Mouse (Mus musculus) ES-Bruce4 (cell line): ENCODE data around the gene Kif26b. TPM values are rescaled to one million over a fixed set of nuclear protein-coding genes. Genes with fewer than 3 reads are reported as not detected.

ENCODE experiments used
- H3K27ac ChIP-seq: 2 replicates; pipeline ENCODE4 v1.5.1; 2012; ENCODE audit warnings: low read length, inconsistent platforms; ENCODE audit not compliant: insufficient read depth
- H3K27me3 ChIP-seq: 2 replicates; pipeline ENCODE4 v1.6.1; 2012; ENCODE audit warnings: mild to moderate bottlenecking, low read length, inconsistent platforms; ENCODE audit not compliant: control insufficient read depth, poor library complexity, insufficient read depth, severe bottlenecking
- H3K36me3 ChIP-seq: 2 replicates; pipeline ENCODE4 v1.6.1; 2012; ENCODE audit warnings: inconsistent platforms, mild to moderate bottlenecking, low read length, moderate library complexity; ENCODE audit not compliant: control insufficient read depth, poor library complexity, insufficient read depth, severe bottlenecking
- H3K4me1 ChIP-seq: one replicate; pipeline ENCODE4 v1.8.1; 2011; ENCODE audit warnings: low read length; ENCODE audit not compliant: control insufficient read depth, insufficient read depth
- H3K4me3 ChIP-seq: 2 replicates; pipeline ENCODE4 v1.5.1; 2011; ENCODE audit warnings: low read depth, mild to moderate bottlenecking, low read length
- H3K9ac ChIP-seq: 2 replicates; pipeline ENCODE4 v1.6.1; 2012; ENCODE audit warnings: low read depth, mild to moderate bottlenecking, inconsistent platforms; ENCODE audit not compliant: poor library complexity, severe bottlenecking
- H3K9me3 ChIP-seq: replicated peaks from 2 replicates; pipeline ENCODE4 v1.6.1; 2012; ENCODE audit warnings: mild to moderate bottlenecking, low read length, inconsistent platforms; ENCODE audit not compliant: control insufficient read depth, poor library complexity, insufficient read depth, severe bottlenecking
- CTCF ChIP-seq: IDR thresholded peaks from one replicate; pipeline ENCODE4 v1.8.1; 2011; ENCODE audit warnings: low read depth, low read length
- EP300 ChIP-seq: IDR thresholded peaks from 2 replicates; pipeline ENCODE4 v1.6.1; 2011; ENCODE audit warnings: low read depth, low read length; ENCODE audit not compliant: insufficient read depth
- POLR2A ChIP-seq: IDR thresholded peaks from one replicate; pipeline ENCODE4 v1.8.1; 2011; ENCODE audit warnings: low read length; ENCODE audit not compliant: insufficient read depth
- polyA plus RNA-seq: library from polyadenylated mRNA; stranded (reverse); fragments of >200 nt; gene quantifications from 2 replicates; pipeline ENCODE4 v1.2.4, GENCODE M21; 2011; ENCODE audit warnings: low read depth; ENCODE audit not compliant: missing spikeins, insufficient read depth, insufficient read length

The Kif26b gene
- polyA plus RNA-seq, 1 experiment = 0.31 TPM

- H3K4me3 ChIP-seq = no peak overlapping the region
- no peak overlapping the region for H3K9ac ChIP-seq
- TF ChIP-seq POLR2A = no peak
- no peak for TF ChIP-seq EP300
- no peak for TF ChIP-seq CTCF
- no peaks in the 10 kb centered on the region for H3K4me1 ChIP-seq
- H3K27ac ChIP-seq = no peak overlapping the region
- H3K27me3 ChIP-seq = no peaks in the 10 kb centered on the region
- H3K36me3 ChIP-seq = no peaks in the 10 kb centered on the region
- no peaks in the 10 kb centered on the region for H3K9me3 ChIP-seq
Observed at GRCm38 (mm10) chr1:178700102-178700501, 171.2 kb downstream of the Kif26b start.

- Histone ChIP-seq H3K36me3 (no peaks in the 10 kb centered on the region), H3K4me1 (no peaks in the 10 kb centered on the region), H3K27me3 (no peaks in the 10 kb centered on the region), H3K4me3 (no peak overlapping the region), H3K9me3 (no peaks in the 10 kb centered on the region), H3K27ac (no peak overlapping the region), H3K9ac (no peak overlapping the region)
- TF ChIP-seq EP300 = no peak
Observed at GRCm38 (mm10) chr1:178703496-178703895, 174.6 kb downstream of the Kif26b start.

GRCm38 (mm10) chr1:178707925-178708351 lies 179.0 kb downstream of the Kif26b start:
- H3K9me3 ChIP-seq = no peaks in the 10 kb centered on the region

GRCm38 (mm10) chr1:178708356-178708755 lies 179.4 kb downstream of the Kif26b start:
- Histone ChIP-seq H3K27me3 (no peaks in the 10 kb centered on the region), H3K27ac (no peak overlapping the region), H3K36me3 (no peaks in the 10 kb centered on the region), H3K9ac (no peak overlapping the region), H3K4me1 (no peaks in the 10 kb centered on the region), H3K4me3 (no peak overlapping the region), H3K9me3 (no peaks in the 10 kb centered on the region)
- TF ChIP-seq POLR2A (no peak), EP300 (no peak), CTCF (no peak)

More at GRCm38 (mm10) chr1:178707925-178708351, 179.0 kb downstream of the Kif26b start:
- no peaks in the 10 kb centered on the region for H3K36me3 ChIP-seq
- TF ChIP-seq POLR2A (no peak), CTCF (no peak), EP300 (no peak)
- no peaks in the 10 kb centered on the region for H3K27me3 ChIP-seq
- no peak overlapping the region for H3K9ac ChIP-seq
- H3K27ac ChIP-seq = no peak overlapping the region
- H3K4me1 ChIP-seq = no peaks in the 10 kb centered on the region
- no peak overlapping the region for H3K4me3 ChIP-seq

- no peak for TF ChIP-seq POLR2A
- TF ChIP-seq CTCF = no peak
- no peak for TF ChIP-seq EP300
- Histone ChIP-seq H3K27ac (no peak overlapping the region), H3K4me3 (no peak overlapping the region)
Observed at GRCm38 (mm10) chr1:178712189-178712873, 183.4 kb downstream of the Kif26b start.

GRCm38 (mm10) chr1:178714209-178714608 lies 185.3 kb downstream of the Kif26b start:
- TF ChIP-seq CTCF (no peak), POLR2A (no peak), EP300 (no peak)
- Histone ChIP-seq H3K27ac (no peak overlapping the region), H3K9me3 (no peaks in the 10 kb centered on the region), H3K4me1 (no peaks in the 10 kb centered on the region), H3K27me3 (no peaks in the 10 kb centered on the region), H3K36me3 (no peaks in the 10 kb centered on the region), H3K4me3 (no peak overlapping the region), H3K9ac (no peak overlapping the region)

More at GRCm38 (mm10) chr1:178712189-178712873, 183.4 kb downstream of the Kif26b start:
- Histone ChIP-seq H3K36me3 (no peaks in the 10 kb centered on the region), H3K27me3 (no peaks in the 10 kb centered on the region), H3K4me1 (no peaks in the 10 kb centered on the region), H3K9me3 (no peaks in the 10 kb centered on the region), H3K9ac (no peak overlapping the region)
